Mouse (Mus musculus): ENCODE results near the gene Tssk6.
A peak's percentile ranks its signal among the peaks of the same experiment; 100 is the strongest.

The Tssk6 gene

DNA sequence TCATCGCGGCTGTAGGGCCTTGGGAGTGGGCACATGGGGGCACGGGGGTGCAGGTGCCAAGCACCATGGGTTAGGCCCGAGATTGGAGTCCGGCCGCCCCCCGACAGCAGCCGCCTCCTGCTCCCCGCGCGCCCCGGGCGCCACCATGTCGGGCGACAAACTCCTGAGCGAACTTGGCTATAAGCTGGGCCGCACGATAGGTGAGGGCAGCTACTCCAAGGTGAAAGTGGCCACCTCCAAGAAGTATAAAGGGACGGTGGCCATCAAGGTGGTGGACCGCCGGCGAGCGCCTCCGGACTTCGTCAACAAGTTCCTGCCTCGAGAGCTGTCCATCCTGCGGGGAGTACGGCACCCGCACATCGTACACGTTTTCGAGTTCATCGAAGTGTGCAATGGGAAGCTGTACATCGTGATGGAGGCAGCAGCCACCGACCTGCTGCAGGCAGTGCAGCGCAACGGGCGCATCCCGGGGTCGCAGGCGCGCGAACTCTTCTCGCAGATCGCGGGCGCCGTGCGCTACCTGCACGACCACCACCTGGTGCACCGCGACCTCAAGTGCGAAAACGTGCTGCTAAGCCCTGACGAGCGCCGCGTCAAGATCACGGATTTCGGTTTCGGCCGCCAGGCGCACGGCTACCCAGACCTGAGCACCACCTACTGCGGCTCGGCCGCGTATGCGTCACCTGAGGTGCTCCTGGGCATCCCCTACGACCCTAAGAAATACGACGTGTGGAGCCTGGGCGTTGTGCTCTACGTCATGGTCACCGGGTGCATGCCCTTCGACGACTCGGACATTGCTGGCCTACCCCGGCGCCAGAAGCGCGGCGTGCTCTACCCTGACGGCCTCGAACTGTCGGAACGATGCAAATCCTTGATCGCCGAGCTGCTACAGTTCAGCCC is at the start of gene Tssk6, which contains the start of the genes Ndufa13 and Yjefn3:
Gene Tssk6, plus strand, starts transcription at position 22 of the 900 bp plus-strand sequence.
Gene Ndufa13, minus strand, starts transcription at position 396 of the 900 bp plus-strand sequence.
Gene Yjefn3, minus strand, starts transcription at position 550 of the 900 bp plus-strand sequence.
- peak; percentile 48 to 51 for DNase-seq (ENCODE audit: low spot score in 2 of 2)

- no peak for DNase-seq (ENCODE audit: low spot score in 2 of 2)
These were observed 48.1 kb upstream of the Tssk6 start for GRCm38 (mm10) chr8:69853869-69854268.

DNA sequence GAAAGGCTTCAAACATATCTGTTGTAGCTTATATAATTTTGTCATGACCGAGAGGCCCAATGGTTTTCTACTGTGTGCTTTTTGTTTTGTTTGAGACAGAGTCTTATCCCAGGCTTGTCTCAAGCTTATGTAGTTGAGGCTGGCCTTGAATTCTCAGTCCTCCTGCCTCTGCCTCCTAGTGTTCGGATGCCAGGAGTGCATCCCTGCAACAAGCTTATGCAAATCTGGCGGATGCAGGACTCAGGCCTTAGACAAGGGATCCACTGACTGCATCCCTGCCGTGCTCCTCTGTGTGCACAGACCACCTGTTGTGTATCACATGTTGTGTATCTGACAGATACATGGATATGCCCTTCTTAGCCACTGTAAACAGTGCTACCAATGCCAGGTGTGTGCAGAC is 41.2 kb upstream of the Tssk6 start:
- no peak for DNase-seq (ENCODE audit: low spot score in 2 of 2)

DNA sequence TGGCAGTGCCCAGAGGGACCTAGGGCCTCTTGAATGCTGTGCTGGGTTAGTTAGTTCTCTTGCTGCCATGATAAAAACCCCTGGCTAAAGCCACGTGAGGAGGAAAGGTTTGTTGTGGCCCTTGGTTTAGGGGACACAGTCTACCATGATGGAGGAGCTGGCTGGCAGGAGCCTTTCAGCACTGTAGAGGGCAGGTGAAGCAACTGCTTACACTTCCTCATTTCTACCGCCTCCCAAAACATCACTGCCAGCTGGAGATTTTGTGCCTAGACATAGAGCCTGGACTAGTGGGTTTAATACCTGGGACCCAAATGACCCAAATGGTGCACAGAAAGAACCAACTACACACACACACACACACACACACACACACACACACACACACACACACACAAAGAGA is 40.7 kb upstream of the Tssk6 start:
- no peak for DNase-seq (ENCODE audit: low spot score in 2 of 2)

DNA sequence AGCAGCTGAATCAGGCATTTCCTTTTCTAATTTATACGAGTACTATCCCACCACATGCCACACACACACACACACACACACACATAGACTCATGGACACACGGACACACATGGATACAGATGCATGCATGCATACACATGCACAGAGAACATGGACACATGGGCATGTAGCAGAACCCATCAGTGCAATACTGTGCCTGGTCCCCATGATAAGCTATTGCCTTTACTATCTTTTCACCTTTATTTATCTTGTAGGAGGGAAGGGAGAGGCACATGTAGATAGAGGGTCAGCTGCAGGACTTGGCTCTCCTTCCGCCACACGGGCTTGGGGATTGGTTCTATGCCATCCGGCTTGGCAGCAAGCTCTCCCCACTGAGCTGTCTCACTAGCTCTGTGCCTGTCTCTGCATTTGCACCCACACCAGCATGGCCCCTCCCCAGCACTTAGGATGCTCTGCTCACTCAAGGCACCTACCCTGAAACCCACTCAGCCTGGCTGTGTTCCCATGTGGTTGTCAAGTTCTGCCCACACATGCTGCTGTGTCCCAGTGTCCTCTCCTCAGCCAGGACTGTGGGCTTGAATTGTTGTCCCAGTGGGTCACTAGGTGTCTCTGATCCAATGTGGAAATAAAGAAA is 38.5 kb upstream of the Tssk6 start:
- DNase-seq (ENCODE audit: low spot score in 2 of 2) = no peak

DNA sequence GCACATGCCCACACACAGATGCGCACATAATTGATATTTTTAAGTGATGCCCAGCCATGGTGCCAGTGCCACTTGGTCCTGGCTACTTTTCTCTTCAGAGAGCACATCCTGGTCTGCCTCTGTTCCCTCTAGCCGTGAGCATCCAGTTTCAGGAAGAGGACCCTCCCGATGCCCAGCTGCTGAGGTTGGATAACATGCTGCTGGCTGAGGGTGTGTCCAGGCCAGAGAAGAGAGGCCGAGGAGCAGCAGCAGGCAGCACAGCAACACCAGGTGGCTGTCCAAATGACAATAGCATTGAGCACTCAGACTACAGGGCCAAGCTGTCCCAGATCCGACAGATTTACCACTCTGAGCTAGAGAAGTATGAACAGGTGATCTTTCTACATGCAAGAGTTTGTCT is 37.8 kb upstream of the Tssk6 start:
- DNase-seq (ENCODE audit: low spot score in 2 of 2) = no peak

- DNase-seq (ENCODE audit: low spot score in 2 of 2) = no peak
These were observed 34.2 kb upstream of the Tssk6 start for GRCm38 (mm10) chr8:69867696-69868326.

- DNase-seq (ENCODE audit: low spot score in 2 of 2) = no peak
These were observed 31.8 kb upstream of the Tssk6 start for GRCm38 (mm10) chr8:69870003-69870765.

DNA sequence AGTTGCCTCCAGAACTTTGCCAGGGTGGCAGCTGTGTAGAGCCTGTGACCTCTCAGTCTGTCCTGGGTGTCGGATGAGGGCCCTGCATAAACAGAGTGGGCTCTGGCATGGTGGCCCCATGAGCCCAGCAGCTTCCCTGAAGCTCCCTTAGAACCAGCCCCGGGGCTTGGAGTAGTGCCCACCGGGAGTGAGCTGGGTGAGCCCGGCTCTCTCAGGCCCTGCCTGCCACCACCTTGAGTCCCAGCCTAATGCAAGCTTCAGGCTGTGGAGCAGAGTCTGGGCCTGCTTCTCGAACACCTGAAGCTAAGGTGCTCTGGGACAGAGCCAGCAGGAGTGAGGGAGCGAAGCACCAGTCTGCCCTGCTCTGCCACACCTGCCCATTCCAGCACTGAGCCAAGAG is 31.1 kb upstream of the Tssk6 start:
- DNase-seq (ENCODE audit: low spot score in 2 of 2) = no peak

- peak in 1 of 2 experiments; percentile 47 for DNase-seq (ENCODE audit: low spot score in 2 of 2)
These were observed 27.8 kb upstream of the Tssk6 start for GRCm38 (mm10) chr8:69874155-69874554.

DNA sequence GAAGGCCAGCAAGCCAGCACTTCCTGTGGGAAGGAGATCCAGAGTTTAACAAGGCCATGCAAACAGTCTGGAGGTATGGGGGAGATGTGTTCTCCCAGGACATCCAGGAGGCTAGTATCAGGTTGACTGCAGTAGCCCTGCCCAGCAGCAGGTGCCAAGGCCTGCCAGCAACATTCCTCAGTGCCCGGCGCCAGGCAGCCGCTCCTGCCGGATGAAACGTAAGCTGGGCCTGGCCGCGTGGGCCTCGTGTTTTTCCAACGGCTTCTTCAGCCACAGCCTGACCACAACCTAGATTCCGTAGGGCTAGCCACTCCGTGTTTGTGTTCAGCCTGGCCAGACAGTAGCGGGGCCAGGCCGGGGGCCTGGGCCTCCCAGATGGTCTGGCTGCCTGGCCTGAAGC is 27.3 kb upstream of the Tssk6 start:
- DNase-seq (ENCODE audit: low spot score in 2 of 2) = no peak

GRCm38 (mm10) chr8:69876097-69876496 is 25.9 kb upstream of the Tssk6 start:
- DNase-seq (ENCODE audit: low spot score in 2 of 2) = no peak

DNA sequence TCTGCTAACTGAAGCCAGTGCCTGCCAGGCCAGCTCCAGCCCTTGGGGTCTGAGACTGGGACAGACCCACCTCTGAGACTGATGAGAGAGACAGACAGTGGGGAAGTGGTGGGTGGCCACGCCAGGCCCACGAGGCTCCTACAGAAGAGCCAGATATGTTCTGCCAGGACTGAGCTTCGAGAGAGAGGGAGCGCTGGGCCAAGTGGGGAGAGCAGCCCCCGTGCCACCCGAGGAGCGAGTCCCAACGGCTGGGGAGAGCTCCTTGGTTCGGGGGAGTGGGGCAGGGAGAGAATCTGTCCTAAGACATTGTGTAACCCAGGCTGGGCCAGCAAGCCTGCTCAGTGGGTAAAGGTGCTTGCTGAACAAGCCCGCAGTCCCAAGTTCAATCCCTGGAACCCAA is 25.0 kb upstream of the Tssk6 start:
- no peak for DNase-seq (ENCODE audit: low spot score in 2 of 2)

DNA sequence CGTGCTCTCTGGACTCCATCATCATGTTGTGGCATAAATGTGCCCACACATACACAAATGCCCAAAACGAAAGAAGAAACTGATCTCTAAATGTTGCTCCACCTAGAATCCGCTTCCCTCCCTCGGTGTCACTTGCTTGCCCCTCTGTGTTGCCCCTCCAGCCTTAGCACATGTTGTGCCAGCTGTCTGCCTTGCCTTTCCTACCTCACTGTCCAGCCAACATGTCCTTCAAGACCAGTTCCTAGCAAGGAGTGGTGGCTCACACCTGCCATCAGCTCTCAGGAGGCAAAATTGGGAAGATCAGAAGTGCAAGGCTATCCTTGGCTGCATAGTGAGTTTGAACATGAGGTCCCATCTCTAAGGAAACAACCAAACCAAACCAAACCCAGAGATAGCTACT is 24.6 kb upstream of the Tssk6 start:
- no peak for DNase-seq (ENCODE audit: low spot score in 2 of 2)

DNA sequence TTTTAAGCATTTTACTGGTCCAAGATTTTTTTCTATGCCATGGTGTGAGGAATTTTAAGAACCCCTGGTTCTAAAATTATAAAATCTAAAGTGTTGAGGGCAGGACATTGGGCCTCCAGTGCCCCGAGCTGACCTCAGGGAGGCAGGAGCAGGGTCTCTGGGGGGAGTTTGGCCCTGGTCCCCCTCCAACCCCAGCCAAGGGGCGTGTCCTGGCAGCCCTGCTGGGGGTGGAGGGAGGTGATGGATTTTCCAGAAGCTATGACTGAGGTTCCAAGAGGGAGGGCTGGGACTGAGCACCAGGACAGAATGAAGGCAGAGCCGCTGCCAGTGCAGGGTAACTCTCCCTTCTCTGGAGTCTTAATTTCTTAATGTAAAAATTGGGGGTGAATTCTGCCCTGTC is 24.0 kb upstream of the Tssk6 start:
- DNase-seq (ENCODE audit: low spot score in 2 of 2) = no peak

- DNase-seq (ENCODE audit: low spot score in 2 of 2) = no peak
These were observed 22.3 kb upstream of the Tssk6 start for GRCm38 (mm10) chr8:69879678-69880077.

DNA sequence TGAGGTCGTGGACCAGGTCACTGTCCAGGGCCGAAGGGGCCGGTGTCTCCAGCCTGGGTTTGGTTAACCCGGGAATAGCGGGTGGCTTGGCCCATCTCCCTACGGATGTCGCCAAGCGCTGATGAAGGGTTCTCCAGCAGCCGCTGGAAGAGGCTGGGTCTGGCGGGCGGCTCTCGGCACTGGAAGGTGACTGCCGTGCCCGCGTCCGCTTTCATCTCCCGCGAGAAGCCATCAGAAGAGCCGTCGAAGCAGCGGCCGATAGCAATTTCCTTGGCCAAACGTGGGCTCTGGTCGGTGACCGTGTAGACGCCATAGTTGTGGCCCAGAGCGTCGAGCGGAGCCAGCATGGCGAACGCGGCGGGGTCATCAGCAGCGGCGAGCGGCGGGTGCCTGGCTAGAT is 21.1 kb upstream of the Tssk6 start:
- DNase-seq (ENCODE audit: low spot score in 2 of 2) = no peak

DNA sequence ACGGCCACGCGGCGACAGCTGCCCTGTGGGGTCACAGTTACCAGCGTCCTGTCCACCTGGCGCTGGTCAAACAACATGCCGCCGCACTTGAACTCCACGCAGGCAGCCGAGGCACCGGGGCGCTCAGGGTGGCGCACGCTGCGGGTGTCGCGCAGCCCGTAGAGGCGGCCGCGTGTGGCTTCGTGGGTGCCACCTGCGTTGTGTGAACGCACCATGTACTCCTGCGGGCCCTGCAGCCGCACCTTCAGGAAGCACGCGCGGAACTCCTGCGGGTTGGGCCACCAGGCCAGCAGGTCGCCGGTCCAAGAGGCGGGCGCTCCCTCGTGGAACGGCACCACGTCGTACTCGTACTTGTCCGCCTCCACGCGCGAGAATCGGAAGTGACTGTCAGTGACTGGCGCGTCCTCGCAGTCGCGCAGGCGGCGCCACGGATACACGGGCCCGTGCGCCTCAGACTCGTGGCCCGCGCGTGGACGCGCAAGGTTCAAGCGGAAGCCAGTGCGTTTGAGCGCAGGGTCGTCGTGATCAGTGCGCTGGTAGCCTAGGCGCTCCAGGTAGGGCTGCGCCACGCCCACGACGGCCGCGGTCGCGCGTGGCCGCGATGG is 20.6 kb upstream of the Tssk6 start:
- no peak for DNase-seq (ENCODE audit: low spot score in 2 of 2)

DNA sequence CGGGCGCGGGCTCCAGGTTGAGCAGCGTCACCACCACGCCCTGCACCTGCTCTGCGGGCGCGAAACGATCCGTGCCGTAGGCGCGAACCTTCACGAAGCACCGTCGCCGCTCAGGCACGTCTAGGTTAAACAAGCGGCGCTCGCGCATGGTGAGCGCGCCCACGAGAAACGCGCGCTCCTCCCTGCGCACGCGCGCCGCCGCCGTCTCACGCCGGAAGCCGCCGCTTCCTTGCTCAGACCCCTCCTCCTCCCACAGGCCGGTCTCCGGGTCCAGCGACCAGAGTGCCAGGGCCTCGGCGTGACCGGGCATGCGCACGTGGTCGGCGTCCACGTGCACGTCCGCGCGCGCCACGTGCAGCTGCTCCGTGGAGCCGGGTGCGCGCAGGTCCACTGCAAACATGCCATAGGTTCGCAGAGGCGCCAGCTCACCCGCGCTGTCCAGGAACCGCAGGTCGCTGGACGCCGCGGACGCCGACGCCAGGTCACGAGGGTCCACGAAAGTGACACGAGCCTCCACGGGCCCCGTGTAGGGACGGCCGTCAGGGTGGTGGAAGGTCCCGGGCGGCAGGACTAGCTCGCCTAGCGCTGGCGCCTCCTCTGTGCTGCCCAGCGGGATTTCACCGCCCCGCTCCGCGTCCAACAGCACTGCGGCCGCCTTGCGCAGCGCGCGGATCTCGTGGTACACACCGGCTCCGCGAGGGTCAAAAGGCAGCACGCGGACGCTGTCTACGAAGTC is 19.8 kb upstream of the Tssk6 start:
- peak in 1 of 2 experiments; percentile 31 for DNase-seq (ENCODE audit: low spot score in 2 of 2)

DNA sequence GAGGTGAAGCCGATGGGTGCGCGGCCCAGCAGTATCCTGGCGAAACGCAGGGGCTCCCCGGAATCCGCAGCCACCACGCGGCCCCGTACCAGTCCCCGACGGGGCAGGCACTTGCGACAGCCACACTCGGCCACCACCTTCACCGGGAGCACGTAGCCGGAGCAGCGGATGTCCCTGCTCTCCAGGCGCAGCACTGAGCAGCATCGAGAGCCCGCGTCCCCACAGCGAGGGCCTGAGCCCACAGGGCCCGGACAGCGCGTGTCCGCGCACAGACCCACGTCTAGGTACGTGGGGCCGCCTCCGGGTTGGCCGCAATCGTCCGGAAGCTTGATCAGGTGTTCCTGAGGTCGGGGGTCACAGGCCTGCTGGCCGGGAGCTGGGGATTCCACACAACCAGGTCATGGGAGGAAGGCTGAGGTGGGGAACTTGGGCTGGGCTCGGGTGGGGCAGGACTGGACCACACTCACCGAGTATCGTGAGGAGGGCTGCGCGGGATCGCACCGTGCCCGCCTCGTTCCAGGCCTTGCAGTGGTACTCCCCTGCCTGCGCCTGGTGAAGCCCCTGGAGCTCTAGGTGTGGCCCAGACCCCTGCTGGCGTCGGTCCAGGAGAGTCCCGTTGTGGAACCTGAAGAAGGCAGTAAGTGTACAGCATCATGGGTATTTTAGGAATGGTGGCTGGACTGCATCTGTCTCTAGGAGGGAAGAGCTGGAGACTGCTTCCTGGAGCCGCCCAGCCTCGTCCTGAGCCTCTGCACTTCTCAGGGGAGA is 19.0 kb upstream of the Tssk6 start:
- DNase-seq (ENCODE audit: low spot score in 2 of 2) = no peak
